Mouse (Mus musculus) gastrocnemius, postnatal 10 days (tissue): Measurements from ENCODE around the gene Agbl4. TPM values are rescaled to one million over a fixed set of nuclear protein-coding genes. Genes with fewer than 3 reads are reported as not detected.

ENCODE experiments used
- DNase-seq: peaks from one replicate; pipeline ENCODE4 v3.0.0; 2021; ENCODE audit warnings: mixed read lengths
- long read RNA-seq, 2 experiments: library from polyadenylated mRNA; stranded (forward); transcript quantifications; one replicate each; pipeline ENCODE4 v2.0.0; 2021
- total RNA-seq, 2 experiments: library from RNA; stranded (reverse); gene quantifications; 2 replicates each; pipeline ENCODE4 v1.2.3; 2021

The Agbl4 gene
- total RNA-seq: under 1 TPM in 1 of 2 experiments, not detected in 1; 0.12 TPM
- long read RNA-seq, experiment 1: 0 reads
- long read RNA-seq, experiment 2: 0 reads

- peak; percentile 20 for DNase-seq
Measured at GRCm38 (mm10) chr4:110397618-110398045, at the start of gene Agbl4. Gene Agbl4, plus strand, starts transcription at chr4:110397661.

GRCm38 (mm10) chr4:110350856-110351177, 46.6 kb upstream of the Agbl4 start:
- DNase-seq: no peak

DNA sequence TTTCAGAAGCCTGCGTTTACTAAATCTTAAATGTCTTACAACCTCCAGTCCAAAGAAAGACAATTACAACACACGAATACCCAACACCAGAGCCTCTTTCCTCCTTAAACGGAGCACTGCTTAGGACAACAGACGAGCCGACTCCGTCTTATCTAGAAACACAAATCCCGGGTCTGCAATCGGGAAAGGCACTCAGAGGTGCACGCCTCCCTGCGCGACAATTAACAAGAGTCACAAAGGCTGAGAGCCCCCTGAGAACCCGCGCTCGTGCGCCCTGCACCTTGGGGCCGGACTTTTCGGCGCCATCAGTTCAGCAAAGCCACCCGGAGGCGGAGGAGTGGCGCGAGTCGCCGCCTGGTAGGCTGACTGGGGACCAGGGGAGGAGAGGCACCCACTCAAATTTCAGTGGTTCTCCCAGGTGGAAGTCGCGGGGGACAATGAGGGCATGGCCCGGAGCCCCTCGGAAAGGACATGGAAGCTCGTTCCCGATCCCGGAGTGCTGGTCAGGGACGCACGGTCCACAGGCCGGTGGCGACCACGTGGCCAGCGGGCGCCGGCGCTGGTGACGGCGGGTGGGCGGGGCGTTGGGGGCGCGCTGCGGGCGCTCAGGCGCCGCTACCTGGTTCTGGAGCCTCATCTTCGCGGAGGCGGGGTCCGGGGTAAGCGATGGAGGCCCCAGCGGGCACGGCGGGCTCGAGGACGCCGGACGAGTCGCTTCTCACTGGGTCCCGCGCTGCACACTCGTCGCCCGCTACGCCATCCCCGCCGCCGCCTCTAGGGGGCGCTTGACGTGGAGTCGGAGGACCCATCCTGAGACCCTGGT, 46.1 kb upstream of the Agbl4 start, which contains the start of gene Elavl4:
Gene Elavl4, minus strand, starts transcription at position 732 of the 823 bp plus-strand sequence.
- peak; percentile 46 for DNase-seq

- no peak for DNase-seq
Measured at GRCm38 (mm10) chr4:110352001-110352369, 45.5 kb upstream of the Agbl4 start.

DNA sequence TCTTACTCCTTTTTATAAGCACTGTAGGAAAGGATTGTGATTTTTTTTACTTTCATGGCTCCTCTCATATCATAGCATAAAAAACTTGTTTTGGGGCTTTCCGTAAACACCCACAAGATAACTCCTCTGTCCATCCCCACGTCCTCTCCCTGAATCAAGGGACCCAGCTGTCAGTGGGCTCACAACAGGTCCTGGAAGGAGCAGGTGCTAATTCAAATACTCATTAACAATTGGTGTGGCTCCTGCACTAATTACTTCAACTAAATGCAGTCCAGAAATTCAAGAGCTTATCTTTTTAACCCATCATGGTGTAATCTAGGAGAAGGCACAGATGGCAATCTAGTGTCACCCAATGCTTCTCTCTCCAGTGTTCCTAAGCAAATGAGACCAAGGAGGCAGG, 36.9 kb upstream of the Agbl4 start:
- DNase-seq: no peak

- DNase-seq: no peak
Measured at GRCm38 (mm10) chr4:110396221-110396620, 1.2 kb upstream of the Agbl4 start.

DNA sequence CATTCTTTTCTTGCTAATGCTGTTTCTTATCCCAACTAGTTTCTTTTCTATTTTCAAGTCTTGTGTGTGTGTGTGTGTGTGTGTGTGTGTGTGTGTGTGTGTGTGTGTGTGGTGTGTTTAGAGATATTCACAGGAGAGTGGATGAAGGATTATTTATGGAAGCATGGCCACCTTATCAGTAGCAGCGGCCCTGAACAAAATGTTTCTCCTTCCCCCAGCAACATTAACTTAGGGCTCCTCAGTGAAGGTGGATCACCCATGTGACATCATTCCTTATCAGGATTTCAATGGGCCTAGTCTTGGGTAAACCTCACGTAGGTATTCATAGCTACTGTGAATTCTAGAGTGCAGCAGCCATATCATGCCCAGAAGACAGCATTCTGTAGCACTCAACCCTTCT, 22.8 kb downstream of the Agbl4 start:
- no peak for DNase-seq

GRCm38 (mm10) chr4:110427653-110428052, 30.2 kb downstream of the Agbl4 start:
- DNase-seq: no peak

- DNase-seq: peak; percentile 4
Measured at GRCm38 (mm10) chr4:110494371-110494770, 96.9 kb downstream of the Agbl4 start.

- no peak for DNase-seq
Measured at GRCm38 (mm10) chr4:110529804-110530203, 132.3 kb downstream of the Agbl4 start.

GRCm38 (mm10) chr4:110549223-110549622, 151.8 kb downstream of the Agbl4 start:
- no peak for DNase-seq

DNA sequence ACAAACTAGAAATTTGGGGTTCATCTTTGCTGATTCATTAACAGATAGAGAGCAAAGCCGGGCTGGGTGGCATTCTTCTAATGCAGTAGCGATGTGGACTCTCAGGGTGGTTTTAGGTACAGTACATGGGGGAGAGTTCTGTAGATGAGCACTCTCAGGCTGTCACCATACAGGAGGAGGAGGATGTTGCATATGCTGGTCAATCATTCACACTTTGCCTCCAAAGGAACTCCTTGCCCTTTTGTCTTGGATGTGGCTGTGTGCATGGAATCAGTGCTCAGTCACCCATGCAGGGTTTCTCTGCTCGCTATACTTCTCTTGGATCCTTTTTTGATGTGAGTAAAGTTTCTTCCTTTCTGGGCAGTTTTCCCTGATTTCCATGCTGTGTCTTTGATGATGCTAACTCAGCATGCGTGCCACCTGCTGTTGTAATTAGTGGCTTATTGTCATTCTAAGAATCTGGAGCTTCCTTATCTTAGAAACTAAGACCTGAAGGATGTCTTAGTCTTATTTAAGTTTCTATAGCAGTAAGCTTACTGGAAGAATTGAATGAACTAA, 200.3 kb downstream of the Agbl4 start:
- DNase-seq: no peak

DNA sequence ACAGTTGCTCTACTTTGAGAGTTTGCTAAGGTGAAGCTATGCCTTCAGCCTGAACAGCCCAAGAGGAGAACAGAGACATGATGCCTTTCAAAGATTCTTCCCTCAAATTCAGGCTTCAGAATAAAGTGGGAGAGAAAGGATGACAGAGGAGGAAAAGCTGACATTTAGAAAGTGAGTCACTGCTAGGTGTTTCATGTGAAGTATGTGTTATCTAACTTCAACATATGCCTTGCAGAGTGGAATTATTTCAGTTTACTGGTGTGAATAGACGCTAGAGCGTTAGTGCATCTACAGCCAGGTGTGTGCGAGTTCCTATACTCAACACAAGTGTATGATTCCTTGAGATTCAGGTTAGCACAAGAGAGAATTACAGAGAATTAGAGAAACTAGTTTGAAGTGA, 244.0 kb downstream of the Agbl4 start:
- no peak for DNase-seq

- no peak for DNase-seq
Measured at GRCm38 (mm10) chr4:110662940-110663339, 265.5 kb downstream of the Agbl4 start.

GRCm38 (mm10) chr4:110674121-110674520, 276.7 kb downstream of the Agbl4 start:
- DNase-seq: no peak

- no peak for DNase-seq
Measured at GRCm38 (mm10) chr4:110735141-110735540, 337.7 kb downstream of the Agbl4 start.

GRCm38 (mm10) chr4:110757941-110758340, 360.5 kb downstream of the Agbl4 start:
- no peak for DNase-seq

GRCm38 (mm10) chr4:110788596-110788995, 391.1 kb downstream of the Agbl4 start:
- DNase-seq: no peak

GRCm38 (mm10) chr4:110799902-110800301, 402.4 kb downstream of the Agbl4 start:
- no peak for DNase-seq

DNA sequence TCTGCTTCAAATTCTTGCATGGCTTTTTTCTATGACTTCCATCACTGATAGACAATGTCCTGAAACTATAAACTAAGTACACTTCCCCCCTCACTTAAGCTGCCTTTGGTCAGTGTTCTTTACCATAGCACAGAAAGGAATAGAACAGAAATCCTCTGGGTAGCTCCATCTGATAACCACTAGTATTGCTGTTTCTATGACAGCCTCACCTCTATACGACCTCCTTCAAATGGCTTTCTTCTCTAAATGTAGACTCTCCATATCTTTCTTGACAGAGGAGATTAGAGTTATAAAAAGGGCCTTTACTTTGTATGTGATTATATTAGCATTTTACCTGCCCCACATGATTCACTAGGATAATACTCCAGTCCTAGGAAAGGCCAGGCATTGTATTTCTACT, 413.5 kb downstream of the Agbl4 start:
- no peak for DNase-seq

DNA sequence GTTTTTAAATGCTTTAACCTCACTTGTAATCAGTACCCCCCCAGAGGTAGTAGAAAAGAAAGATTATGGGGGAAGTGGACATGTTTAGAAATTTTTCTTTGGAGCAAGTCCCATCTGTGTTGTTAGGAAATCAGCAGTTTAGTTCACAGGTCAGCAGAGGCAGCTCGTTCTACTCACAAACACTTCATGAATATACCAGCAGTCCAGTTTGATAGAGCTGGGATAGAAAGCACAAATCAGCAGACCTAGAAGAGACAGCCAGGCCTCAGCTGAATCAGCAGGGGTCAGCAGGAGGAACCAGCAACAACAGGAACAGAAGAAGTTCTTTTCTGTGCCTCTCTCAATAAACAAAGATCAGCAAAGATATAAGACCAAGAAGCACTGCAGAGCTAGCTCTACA, 435.3 kb downstream of the Agbl4 start:
- no peak for DNase-seq

GRCm38 (mm10) chr4:110879719-110880443, 482.4 kb downstream of the Agbl4 start:
- no peak for DNase-seq

- peak; percentile 6 for DNase-seq
Measured at GRCm38 (mm10) chr4:110916061-110916460, 518.6 kb downstream of the Agbl4 start.
